Mouse (Mus musculus) neural tube, embryonic 13.5 days (tissue): Measurements from ENCODE around the gene Ccdc124. TPM values are rescaled to one million over a fixed set of nuclear protein-coding genes. Genes with fewer than 3 reads are reported as not detected.
A peak's percentile ranks its signal among the peaks of the same experiment; 100 is the strongest.

Experiments used
- ATAC-seq: fragments of 200-750 bp; cut with Nextera tagmentation; 2 replicates; pipeline ENCODE4 v1.8.0; 2017; ENCODE audit warnings: low read depth, mild to moderate bottlenecking, moderate TSS enrichment, moderate library complexity
- H3K27ac ChIP-seq: fragments of 300-500 bp; sonication (generic); replicated peaks from 2 replicates; pipeline ENCODE4 v1.5.1; 2015; ENCODE audit warnings: moderate library complexity, mild to moderate bottlenecking, inconsistent platforms
- H3K27me3 ChIP-seq: fragments of 300-500 bp; sonication (generic); 2 replicates; pipeline ENCODE4 v1.6.1; 2015; ENCODE audit warnings: mild to moderate bottlenecking, inconsistent platforms
- H3K36me3 ChIP-seq: fragments of 300-500 bp; sonication (generic); 2 replicates; pipeline ENCODE4 v1.6.1; 2015; ENCODE audit warnings: mild to moderate bottlenecking, inconsistent platforms
- H3K4me1 ChIP-seq: fragments of 300-500 bp; sonication (generic); replicated peaks from 2 replicates; pipeline ENCODE4 v1.6.1; 2015; ENCODE audit warnings: inconsistent platforms
- H3K4me2 ChIP-seq: fragments of 300-500 bp; sonication (generic); 2 replicates; pipeline ENCODE4 v1.6.1; 2015; ENCODE audit warnings: inconsistent platforms, mild to moderate bottlenecking, moderate library complexity
- H3K4me3 ChIP-seq: fragments of 300-500 bp; sonication (generic); 2 replicates; pipeline ENCODE4 v1.5.1; 2015; ENCODE audit warnings: mild to moderate bottlenecking, inconsistent platforms
- H3K9ac ChIP-seq: fragments of 300-500 bp; sonication (generic); 2 replicates; pipeline ENCODE4 v1.6.1; 2015; ENCODE audit warnings: moderate library complexity, mild to moderate bottlenecking, inconsistent platforms
- H3K9me3 ChIP-seq: fragments of 300-500 bp; sonication (generic); 2 replicates; pipeline ENCODE4 v1.6.1; 2016; ENCODE audit warnings: inconsistent platforms
- WGBS: fragments of 180-500 bp; shearing (Covaris S2); methylation state at CpG from one replicate; pipeline ENCODE4 v1.1.7; 2015; 5-methylcytosine and 5-hydroxymethylcytosine counted together
- polyA plus RNA-seq: library from polyadenylated mRNA; unstranded; fragments of >200 nt; fragmentation: Nextera tagmentation; extraction: Ambion mirVana; gene quantifications from 2 replicates; pipeline ENCODE4 v1.2.1, GENCODE M21; 2015

Ccdc124 gene
- polyA plus RNA-seq, 1 experiment from 2014 or later = 156 TPM

GRCm38 (mm10) chr8:70850947-70851346, 22.8 kb downstream of the Ccdc124 start:
- ATAC-seq = no peak
- 92% methylated on average over 4 of the region's 4 CpGs for WGBS
- Histone ChIP-seq H3K27me3 (no peaks in the 10 kb centered on the region), H3K4me2 (no peak overlapping the region), H3K9me3 (no peaks in the 10 kb centered on the region), H3K4me3 (no peak overlapping the region), H3K27ac (no peak overlapping the region), H3K9ac (no peak overlapping the region), H3K4me1 (peaks cover 21% of the 10 kb centered on the region), H3K36me3 (peaks cover 16% of the 10 kb centered on the region; the same call in 1 of the 2 replicates)

GRCm38 (mm10) chr8:70850132-70850845, 23.4 kb downstream of the Ccdc124 start:
- H3K27ac ChIP-seq = no peak overlapping the region
- peaks cover 16% of the 10 kb centered on the region for H3K4me1 ChIP-seq
- 80% methylated on average over 7 of the region's 7 CpGs for WGBS
- H3K4me3 ChIP-seq = no peak overlapping the region
- peaks cover 16% of the 10 kb centered on the region; the same call in 1 of the 2 replicates for H3K36me3 ChIP-seq
- H3K9ac ChIP-seq = no peak overlapping the region
- ATAC-seq = no peak
- no peak overlapping the region for H3K4me2 ChIP-seq
- no peaks in the 10 kb centered on the region for H3K9me3 ChIP-seq
- no peaks in the 10 kb centered on the region for H3K27me3 ChIP-seq

GRCm38 (mm10) chr8:70849333-70849990, 24.3 kb downstream of the Ccdc124 start:
- whole genome bisulfite sequencing = 89% methylated on average over 3 of the region's 3 CpGs
- ATAC-seq = no peak

DNA sequence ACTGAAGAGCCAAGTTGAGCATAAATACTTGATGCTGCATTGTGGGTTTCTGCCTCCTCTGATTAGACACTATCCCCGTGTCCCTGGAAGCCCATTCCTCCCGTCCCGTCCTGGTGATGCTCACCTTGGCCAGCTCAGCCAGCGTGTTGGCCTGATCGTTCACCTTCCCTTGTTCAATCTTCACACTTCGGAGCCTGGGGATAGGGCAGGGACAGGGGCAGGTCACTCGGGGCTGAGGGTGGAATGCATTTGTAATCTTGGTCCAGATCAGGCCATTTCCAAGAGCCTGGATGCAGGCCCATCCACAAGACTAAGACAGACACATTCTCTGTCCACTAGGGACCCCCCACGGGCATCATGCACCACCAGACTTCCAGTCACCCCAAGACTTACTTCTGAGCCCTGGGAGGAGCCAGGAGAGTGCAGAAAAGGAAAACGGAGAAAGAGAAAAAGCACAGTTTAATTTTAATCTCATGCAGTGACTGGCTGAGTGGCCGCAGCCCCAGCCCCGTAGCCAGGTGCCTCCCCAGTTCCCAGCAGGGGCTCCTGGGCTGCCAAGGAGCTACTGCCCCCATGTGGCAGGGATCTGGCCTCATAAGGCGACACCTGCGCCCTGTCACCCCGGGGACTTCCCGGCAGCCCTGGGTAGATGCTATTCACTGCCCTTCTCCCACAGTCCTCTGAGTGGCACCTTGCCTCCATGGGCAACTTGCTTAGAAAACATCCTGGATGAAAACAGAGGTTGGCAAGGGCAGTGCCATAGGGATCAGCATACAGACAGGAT, 27.2 kb downstream of the Ccdc124 start:
- Histone ChIP-seq H3K4me3 (no peak overlapping the region), H3K4me2 (no peak overlapping the region), H3K27me3 (0 out of 2 replicates have a peak, but pooled peaks cover 2% of the 10 kb centered on the region), H3K4me1 (peaks cover 3% of the 10 kb centered on the region; the same call in 1 of the 2 replicates), H3K9me3 (no peaks in the 10 kb centered on the region), H3K36me3 (peaks cover 10% of the 10 kb centered on the region; the same call in 1 of the 2 replicates), H3K27ac (no peak overlapping the region), H3K9ac (0 out of 2 replicates have a peak overlapping the region, but pooled peaks have one; percentile 31)
- no peak for ATAC-seq
- 57% methylated on average over 15 of the region's 15 CpGs for WGBS

More at GRCm38 (mm10) chr8:70849333-70849990, 24.3 kb downstream of the Ccdc124 start:
- no peaks in the 10 kb centered on the region for H3K27me3 ChIP-seq
- no peaks in the 10 kb centered on the region for H3K9me3 ChIP-seq
- H3K36me3 ChIP-seq = peaks cover 16% of the 10 kb centered on the region; the same call in 1 of the 2 replicates
- H3K4me1 ChIP-seq = peaks cover 12% of the 10 kb centered on the region
- no peak overlapping the region for H3K4me2 ChIP-seq
- H3K27ac ChIP-seq = no peak overlapping the region
- H3K9ac ChIP-seq = no peak overlapping the region
- no peak overlapping the region for H3K4me3 ChIP-seq

- H3K9ac ChIP-seq = no peak overlapping the region
- peaks cover 15% of the 10 kb centered on the region for H3K4me1 ChIP-seq
- H3K9me3 ChIP-seq = no peaks in the 10 kb centered on the region
- H3K36me3 ChIP-seq = peaks cover 10% of the 10 kb centered on the region; the same call in 1 of the 2 replicates
- no peak overlapping the region for H3K4me3 ChIP-seq
- no peak for ATAC-seq
- H3K4me2 ChIP-seq = no peak overlapping the region
- H3K27me3 ChIP-seq = 0 out of 2 replicates have a peak, but pooled peaks cover 2% of the 10 kb centered on the region
- WGBS = 42% methylated on average over 5 of the region's 5 CpGs
- H3K27ac ChIP-seq = no peak overlapping the region
Measured at GRCm38 (mm10) chr8:70845108-70845507, 28.6 kb downstream of the Ccdc124 start.

GRCm38 (mm10) chr8:70844523-70844922, 29.2 kb downstream of the Ccdc124 start:
- H3K4me1 ChIP-seq = peaks cover 17% of the 10 kb centered on the region
- H3K4me2 ChIP-seq = no peak overlapping the region
- 6% methylated on average over 6 of the region's 6 CpGs for WGBS
- 0 out of 2 replicates have a peak, but pooled peaks cover 2% of the 10 kb centered on the region for H3K27me3 ChIP-seq
- no peak overlapping the region for H3K4me3 ChIP-seq
- H3K27ac ChIP-seq = no peak overlapping the region
- no peaks in the 10 kb centered on the region for H3K9me3 ChIP-seq
- 0 out of 2 replicates have a peak, but pooled peaks cover 7% of the 10 kb centered on the region for H3K36me3 ChIP-seq
- no peak for ATAC-seq
- H3K9ac ChIP-seq = 0 out of 2 replicates have a peak overlapping the region, but pooled peaks have one; percentile 17

GRCm38 (mm10) chr8:70843941-70844340, 29.8 kb downstream of the Ccdc124 start:
- Histone ChIP-seq H3K27me3 (0 out of 2 replicates have a peak, but pooled peaks cover 2% of the 10 kb centered on the region), H3K36me3 (0 out of 2 replicates have a peak, but pooled peaks cover 7% of the 10 kb centered on the region), H3K27ac (no peak overlapping the region), H3K9me3 (no peaks in the 10 kb centered on the region), H3K4me1 (peaks cover 18% of the 10 kb centered on the region), H3K9ac (0 out of 2 replicates have a peak overlapping the region, but pooled peaks have one; percentile 17), H3K4me2 (no peak overlapping the region), H3K4me3 (no peak overlapping the region)
- WGBS = 84% methylated on average over 8 of the region's 8 CpGs
- no peak for ATAC-seq

DNA sequence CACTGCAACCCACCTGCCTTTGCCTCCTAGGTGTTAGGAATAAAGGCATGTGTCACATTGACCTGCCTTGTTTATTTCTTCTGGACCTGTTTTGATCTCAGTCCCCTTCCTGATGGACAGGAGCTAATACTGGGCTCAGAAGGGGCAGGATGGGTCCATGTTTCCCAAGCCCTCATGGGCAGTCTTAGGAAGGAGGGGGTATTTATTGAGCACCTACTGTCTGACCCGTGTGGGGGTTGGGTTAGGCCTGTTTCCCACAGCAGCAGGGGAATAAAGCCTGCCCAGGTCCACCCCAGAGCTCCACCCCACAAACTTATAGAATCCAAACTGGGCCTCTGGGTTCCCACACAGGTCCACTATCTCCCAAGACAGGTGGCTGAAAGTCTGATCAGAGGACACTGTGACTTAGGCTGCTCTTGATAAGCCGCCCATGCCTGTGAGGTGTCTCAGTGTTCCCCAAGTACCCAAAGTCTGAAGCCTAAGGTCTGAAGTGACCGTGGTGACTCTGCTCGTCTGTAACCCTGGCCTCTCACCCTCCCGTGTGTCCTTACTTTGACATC, 30.4 kb downstream of the Ccdc124 start:
- H3K4me2 ChIP-seq = no peak overlapping the region
- H3K4me1 ChIP-seq = peaks cover 25% of the 10 kb centered on the region
- 0 out of 2 replicates have a peak, but pooled peaks cover 7% of the 10 kb centered on the region for H3K36me3 ChIP-seq
- no peak overlapping the region for H3K9ac ChIP-seq
- 83% methylated on average over 5 of the region's 5 CpGs for WGBS
- 0 out of 2 replicates have a peak, but pooled peaks cover 2% of the 10 kb centered on the region for H3K27me3 ChIP-seq
- H3K4me3 ChIP-seq = no peak overlapping the region
- no peak overlapping the region for H3K27ac ChIP-seq
- no peaks in the 10 kb centered on the region for H3K9me3 ChIP-seq
- no peak for ATAC-seq

GRCm38 (mm10) chr8:70842484-70842883, 31.3 kb downstream of the Ccdc124 start:
- H3K9ac ChIP-seq = no peak overlapping the region
- H3K36me3 ChIP-seq = 0 out of 2 replicates have a peak, but pooled peaks cover 7% of the 10 kb centered on the region
- H3K27ac ChIP-seq = no peak overlapping the region
- no peak overlapping the region for H3K4me2 ChIP-seq
- 0 out of 2 replicates have a peak, but pooled peaks cover 2% of the 10 kb centered on the region for H3K27me3 ChIP-seq
- H3K4me1 ChIP-seq = peaks cover 26% of the 10 kb centered on the region
- no peak for ATAC-seq
- no peaks in the 10 kb centered on the region for H3K9me3 ChIP-seq
- 64% methylated on average over 25 of the region's 25 CpGs for WGBS
- no peak overlapping the region for H3K4me3 ChIP-seq

- ATAC-seq = no peak
- Histone ChIP-seq H3K27me3 (0 out of 2 replicates have a peak, but pooled peaks cover 2% of the 10 kb centered on the region), H3K27ac (no peak overlapping the region; the same call in 1 of the 2 replicates), H3K36me3 (peaks cover 11% of the 10 kb centered on the region; the same call in 1 of the 2 replicates), H3K4me2 (no peak overlapping the region), H3K9me3 (no peaks in the 10 kb centered on the region), H3K4me1 (peaks cover 26% of the 10 kb centered on the region), H3K4me3 (no peak overlapping the region), H3K9ac (0 out of 2 replicates have a peak overlapping the region, but pooled peaks have one; percentile 34)
- 40% methylated on average over 22 of the region's 22 CpGs for WGBS
Measured at GRCm38 (mm10) chr8:70841147-70842072, 32.3 kb downstream of the Ccdc124 start.
